Mouse (Mus musculus) olfactory bulb, adult 2 months (tissue): ENCODE measurements around the gene Tbx10. TPM values are rescaled to one million over a fixed set of nuclear protein-coding genes. Genes with fewer than 3 reads are reported as not detected.

ENCODE experiments used
- H3K27ac ChIP-seq: fragments of 200-500 bp; 2 replicates; pipeline ENCODE4 v1.5.1; 2012; ENCODE audit warnings: low read depth, low read length; ENCODE audit not compliant: insufficient read depth
- H3K4me1 ChIP-seq: fragments of 200-500 bp; 2 replicates; pipeline ENCODE4 v1.6.1; 2012; ENCODE audit warnings: low read length; ENCODE audit not compliant: control insufficient read depth, insufficient read depth
- H3K4me3 ChIP-seq: fragments of 200-500 bp; 2 replicates; pipeline ENCODE4 v1.5.1; 2012; ENCODE audit warnings: mild to moderate bottlenecking, low read depth, low read length, moderate library complexity; ENCODE audit not compliant: insufficient read depth
- CTCF ChIP-seq: fragments of 200-500 bp; IDR thresholded peaks from 2 replicates; pipeline ENCODE4 v1.5.1; 2012; ENCODE audit warnings: low read depth, mild to moderate bottlenecking, low read length, moderate library complexity; ENCODE audit not compliant: insufficient read depth
- POLR2A ChIP-seq: fragments of 200-500 bp; IDR thresholded peaks from 2 replicates; pipeline ENCODE4 v1.6.1; 2012; ENCODE audit warnings: mild to moderate bottlenecking, low read depth, low read length, moderate library complexity; ENCODE audit not compliant: insufficient read depth
- WGBS: fragments of 180-500 bp; shearing (Covaris S2); methylation state at CpG from one replicate; pipeline ENCODE4 v1.1.7; 2018; 5-methylcytosine and 5-hydroxymethylcytosine counted together
- polyA plus RNA-seq: library from polyadenylated mRNA; stranded (reverse); fragments of >200 nt; gene quantifications from 2 replicates; pipeline ENCODE4 v1.2.4, GENCODE M21; 2012; ENCODE audit warnings: low replicate concordance; ENCODE audit not compliant: missing spikeins, insufficient read depth, insufficient read length

Gene Tbx10
- polyA plus RNA-seq, 1 experiment, result not detected

DNA sequence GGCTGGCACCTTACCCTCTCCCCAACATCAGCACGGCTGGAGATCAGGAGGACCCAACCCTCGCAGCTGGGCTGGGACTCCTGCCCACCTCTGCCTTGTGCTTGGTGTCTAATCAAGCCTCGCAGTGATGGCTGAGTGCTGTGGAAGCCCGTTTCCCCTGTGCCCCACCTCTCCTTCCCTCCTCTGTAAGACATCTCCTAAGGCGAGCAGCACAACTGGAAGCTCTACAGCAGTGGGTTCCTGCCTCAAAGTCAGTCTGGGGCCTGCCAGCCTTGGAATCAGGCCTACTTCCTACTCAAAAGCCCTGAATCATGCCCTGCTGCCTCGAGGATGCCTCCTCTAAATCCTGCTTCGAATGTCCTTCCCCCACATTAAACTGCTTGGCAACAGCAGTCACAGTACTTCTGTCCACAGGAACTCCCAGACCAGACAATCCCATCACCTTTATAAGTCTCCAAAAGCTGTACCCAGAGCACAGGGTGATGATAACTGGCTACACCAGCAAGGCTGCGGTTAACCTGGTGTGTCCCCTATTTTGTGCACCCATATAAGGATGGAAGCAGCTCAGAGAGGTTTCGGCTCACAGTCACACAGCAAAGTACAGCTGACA is 6.7 kb downstream of the Tbx10 start:
- Histone ChIP-seq H3K4me1 (peaks cover 24% of the 10 kb centered on the region), H3K4me3 (no peak overlapping the region), H3K27ac (no peak overlapping the region)
- no peak for TF ChIP-seq POLR2A
- TF ChIP-seq CTCF, result no peak
- 73% methylated on average over 9 of the region's 9 CpGs for WGBS

DNA sequence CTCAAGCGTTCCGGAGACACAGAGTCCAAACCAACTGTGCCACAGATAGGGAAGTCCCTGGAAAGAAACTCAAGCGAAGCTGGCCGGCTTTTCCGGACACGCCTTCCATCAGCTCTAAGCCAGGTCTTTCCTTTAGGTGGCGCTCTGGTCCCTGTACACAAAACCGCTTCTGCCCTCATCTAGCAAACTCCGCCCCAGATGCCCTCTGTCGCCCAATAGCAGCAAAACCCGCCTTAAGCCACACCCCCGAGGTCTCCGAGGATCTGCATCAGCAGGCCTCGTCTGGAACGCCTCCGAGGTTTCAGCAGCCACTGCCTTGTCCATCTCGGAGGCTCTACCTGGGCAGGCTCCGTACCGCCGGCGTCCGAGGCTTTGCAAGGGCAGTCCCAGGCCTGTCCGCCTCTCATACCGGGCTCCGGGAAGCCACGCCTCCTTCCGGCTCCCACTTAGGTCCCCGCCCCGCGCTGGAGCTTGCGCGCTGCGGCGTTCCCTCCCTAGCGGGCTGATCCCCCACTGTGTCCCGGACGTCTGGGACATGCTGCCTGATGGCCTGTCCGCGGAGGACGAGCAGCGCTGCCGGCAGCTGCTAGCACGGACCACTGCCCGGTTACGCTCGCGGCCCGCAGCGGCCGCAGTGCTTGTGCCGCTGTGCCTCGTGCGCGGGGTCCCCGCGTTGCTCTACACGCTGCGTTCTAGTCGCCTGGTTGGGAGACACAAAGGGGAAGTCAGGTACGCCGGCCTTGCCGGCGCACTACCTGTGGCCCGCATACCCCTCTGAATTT is 7.8 kb downstream of the Tbx10 start, which contains the start of the genes Nudt8 and Gm49405:
Gene Nudt8, plus strand, starts transcription at position 462 of the 782 bp plus-strand sequence.
Gene Gm49405, plus strand, starts transcription at position 508 of the 782 bp plus-strand sequence.
- H3K27ac ChIP-seq, result peak within 1 kb of the TSS; percentile 93
- TF ChIP-seq POLR2A (peak; percentile 96), CTCF (peak; percentile 79)
- H3K4me1 ChIP-seq, result peaks cover 24% of the 10 kb centered on the region
- under 1% methylated on average over 64 of the region's 64 CpGs for WGBS
- peak within 1 kb of the TSS; percentile 93 for H3K4me3 ChIP-seq

DNA sequence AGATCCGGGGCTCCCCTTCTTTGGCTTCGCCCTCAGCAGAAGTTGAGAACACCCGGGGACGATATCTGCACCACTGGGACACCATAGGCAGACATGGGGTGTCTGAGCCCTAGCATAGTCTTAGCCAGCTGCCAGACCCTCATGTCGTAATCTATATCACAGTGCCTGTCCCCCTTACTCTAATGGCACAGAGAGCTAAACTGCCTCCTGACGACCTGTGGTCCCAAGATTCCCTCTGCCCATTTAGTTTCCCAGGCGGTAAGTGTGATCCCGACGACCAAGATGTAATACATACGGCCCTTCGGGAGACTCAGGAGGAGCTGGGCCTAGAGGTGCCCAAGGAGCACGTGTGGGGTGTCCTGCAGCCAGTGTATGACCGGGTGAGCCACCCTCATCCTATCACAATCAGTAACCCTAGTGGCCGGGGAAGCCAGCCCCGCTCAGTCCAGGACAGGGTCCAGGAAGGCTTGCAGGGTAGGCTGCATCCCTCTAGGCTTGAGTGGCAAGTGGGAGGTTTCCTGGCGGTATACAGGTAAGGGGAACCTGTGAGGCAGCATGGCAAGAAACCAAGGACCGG is 8.5 kb downstream of the Tbx10 start:
- peaks cover 24% of the 10 kb centered on the region for H3K4me1 ChIP-seq
- TF ChIP-seq POLR2A, result no peak
- TF ChIP-seq CTCF, result no peak
- H3K27ac ChIP-seq, result peak overlapping the region; percentile 93
- 17% methylated on average over 17 of the region's 17 CpGs for WGBS
- H3K4me3 ChIP-seq, result peak overlapping the region; percentile 93

DNA sequence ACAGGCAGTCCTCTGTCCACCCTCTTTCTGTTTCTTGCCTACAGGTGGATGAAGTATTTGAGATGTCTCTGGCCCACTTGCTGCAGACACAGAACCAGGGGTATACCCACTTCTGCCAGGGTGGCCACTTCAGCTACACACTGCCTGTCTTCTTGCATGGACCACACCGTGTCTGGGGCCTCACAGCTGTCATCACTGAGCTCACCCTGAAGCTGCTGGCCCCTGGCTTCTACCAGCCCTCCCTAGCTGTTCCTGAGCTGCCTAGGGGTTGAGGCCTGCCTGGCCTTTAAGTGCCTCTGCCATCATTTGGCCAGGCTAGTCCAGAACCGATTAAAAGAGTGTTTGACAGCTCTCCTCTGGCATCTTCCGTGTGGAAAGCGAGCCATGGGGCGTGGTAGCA is 9.2 kb downstream of the Tbx10 start:
- Histone ChIP-seq H3K4me3 (no peak overlapping the region), H3K4me1 (peaks cover 24% of the 10 kb centered on the region), H3K27ac (no peak overlapping the region)
- WGBS, result 90% methylated on average over 5 of the region's 5 CpGs
- no peak for TF ChIP-seq CTCF
- TF ChIP-seq POLR2A, result no peak

DNA sequence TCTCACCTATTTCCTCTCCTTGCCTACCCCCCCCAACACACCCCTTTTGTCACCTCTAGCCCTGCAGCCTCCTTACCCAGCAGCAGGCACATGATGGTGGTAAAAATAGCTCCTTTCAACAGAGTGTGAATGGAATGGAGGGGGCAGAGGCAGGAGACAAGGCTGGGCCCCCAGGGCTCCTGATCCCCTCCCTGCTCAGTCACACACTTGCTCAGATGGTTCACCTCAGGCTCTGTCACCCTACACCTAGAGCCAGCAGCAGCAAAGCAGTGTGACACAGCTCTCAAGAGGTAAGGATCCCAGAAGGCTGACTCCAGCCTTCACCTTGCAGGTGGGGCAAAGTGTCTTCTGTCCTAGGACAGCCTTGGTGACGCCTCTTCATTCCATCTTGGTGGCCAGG is 10.6 kb downstream of the Tbx10 start, which contains the start of gene Doc2g:
Gene Doc2g, plus strand, starts transcription at position 202 of the 400 bp plus-strand sequence.
- Histone ChIP-seq H3K27ac (peak within 1 kb of the TSS; percentile 16; the same call in 1 of the 2 replicates), H3K4me1 (peaks cover 24% of the 10 kb centered on the region), H3K4me3 (peak within 1 kb of the TSS; percentile 10; the same call in 1 of the 2 replicates)
- no peak for TF ChIP-seq POLR2A
- TF ChIP-seq CTCF, result no peak
- WGBS, result 82% methylated on average over 1 of the region's 1 CpGs

DNA sequence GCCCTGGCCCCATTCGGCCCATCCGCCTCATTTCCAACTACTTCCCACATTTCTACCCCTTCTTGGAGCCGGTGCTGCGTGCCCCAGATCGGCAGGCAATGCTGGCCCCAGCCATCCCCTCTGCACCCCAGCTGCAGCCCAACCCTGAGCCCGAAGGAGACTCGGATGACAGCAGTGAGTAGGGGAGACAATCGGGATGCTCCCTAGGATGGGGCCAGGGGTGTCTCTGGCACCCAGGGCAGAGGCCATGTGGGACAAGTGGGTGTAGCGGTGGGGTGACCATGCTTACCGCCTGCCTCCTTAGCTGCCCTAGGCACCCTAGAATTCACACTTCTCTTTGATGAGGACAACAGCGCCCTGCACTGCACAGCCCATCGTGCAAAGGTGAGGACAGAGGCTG is 11.1 kb downstream of the Tbx10 start:
- peak overlapping the region; percentile 10; the same call in 1 of the 2 replicates for H3K4me3 ChIP-seq
- H3K27ac ChIP-seq, result peak overlapping the region; percentile 16; the same call in 1 of the 2 replicates
- TF ChIP-seq POLR2A (no peak), CTCF (no peak)
- WGBS, result 84% methylated on average over 12 of the region's 12 CpGs
- H3K4me1 ChIP-seq, result peaks cover 24% of the 10 kb centered on the region

DNA sequence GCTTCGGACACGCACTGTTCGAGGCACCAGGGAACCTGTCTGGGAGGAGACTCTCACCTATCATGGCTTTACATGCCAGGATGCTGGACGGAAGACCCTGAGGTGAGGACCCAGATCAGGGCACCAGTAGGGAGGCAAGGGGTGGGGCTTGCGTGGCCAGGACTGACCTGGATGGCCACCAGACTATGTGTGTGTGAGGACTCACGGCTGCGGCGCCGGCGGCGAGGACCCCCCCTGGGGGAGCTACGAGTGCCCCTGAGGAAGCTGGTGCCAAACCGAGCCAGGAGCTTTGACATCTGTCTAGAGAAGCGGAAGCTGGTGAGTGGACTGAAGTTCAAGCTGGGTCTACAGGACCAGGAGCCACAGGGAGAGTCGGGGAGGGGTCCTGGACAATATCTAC is 11.8 kb downstream of the Tbx10 start:
- Histone ChIP-seq H3K4me1 (peaks cover 24% of the 10 kb centered on the region), H3K4me3 (no peak overlapping the region), H3K27ac (no peak overlapping the region)
- TF ChIP-seq CTCF (no peak), POLR2A (no peak)
- 87% methylated on average over 15 of the region's 15 CpGs for WGBS

DNA sequence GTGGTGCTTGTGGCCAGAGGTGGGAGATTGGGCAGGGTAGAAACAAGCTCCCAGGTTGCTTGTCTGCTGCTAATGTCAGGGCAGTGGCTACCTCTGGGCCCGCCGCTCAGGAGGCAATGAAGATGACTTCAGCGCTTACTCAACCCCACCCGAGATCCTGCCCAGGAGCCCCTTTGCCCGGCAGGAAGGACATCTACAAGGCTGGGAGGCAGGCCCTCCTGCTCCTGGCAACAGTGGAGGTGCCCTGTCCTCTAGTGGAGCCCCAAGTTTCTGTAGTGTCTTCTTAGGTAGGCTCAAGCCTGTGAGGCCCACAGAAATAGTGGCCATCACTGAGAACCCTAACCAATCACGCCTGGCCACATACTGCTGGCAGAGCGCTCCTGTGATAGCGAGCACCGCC is 12.5 kb downstream of the Tbx10 start:
- no peak overlapping the region for H3K27ac ChIP-seq
- H3K4me1 ChIP-seq, result peaks cover 24% of the 10 kb centered on the region
- H3K4me3 ChIP-seq, result no peak overlapping the region
- 84% methylated on average over 9 of the region's 9 CpGs for WGBS
- TF ChIP-seq POLR2A (no peak), CTCF (no peak)

DNA sequence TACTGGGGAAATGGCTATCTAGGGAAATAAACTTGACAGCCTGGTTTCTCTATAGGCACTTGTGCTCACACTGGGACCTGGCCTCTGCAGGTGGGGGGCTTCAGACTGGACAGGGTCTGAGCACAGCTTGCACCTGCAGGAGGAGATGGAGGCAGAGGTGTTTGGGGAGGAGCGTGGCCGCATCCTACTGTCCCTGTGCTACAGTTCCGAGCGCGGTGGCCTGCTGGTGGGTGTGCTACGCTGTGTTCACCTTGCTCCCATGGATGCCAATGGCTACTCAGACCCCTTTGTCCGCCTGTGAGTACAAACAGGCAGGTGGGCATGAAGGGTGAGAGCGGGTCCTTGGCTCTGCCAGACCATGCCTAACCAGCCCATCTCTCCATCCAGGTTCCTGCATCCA is 13.4 kb downstream of the Tbx10 start:
- WGBS, result 96% methylated on average over 8 of the region's 8 CpGs
- Histone ChIP-seq H3K27ac (no peak overlapping the region), H3K4me3 (no peak overlapping the region), H3K4me1 (peaks cover 23% of the 10 kb centered on the region)
- no peak for TF ChIP-seq CTCF
- TF ChIP-seq POLR2A, result no peak
